Mouse (Mus musculus): ENCODE measurements around the gene Hdhd3.

DNA sequence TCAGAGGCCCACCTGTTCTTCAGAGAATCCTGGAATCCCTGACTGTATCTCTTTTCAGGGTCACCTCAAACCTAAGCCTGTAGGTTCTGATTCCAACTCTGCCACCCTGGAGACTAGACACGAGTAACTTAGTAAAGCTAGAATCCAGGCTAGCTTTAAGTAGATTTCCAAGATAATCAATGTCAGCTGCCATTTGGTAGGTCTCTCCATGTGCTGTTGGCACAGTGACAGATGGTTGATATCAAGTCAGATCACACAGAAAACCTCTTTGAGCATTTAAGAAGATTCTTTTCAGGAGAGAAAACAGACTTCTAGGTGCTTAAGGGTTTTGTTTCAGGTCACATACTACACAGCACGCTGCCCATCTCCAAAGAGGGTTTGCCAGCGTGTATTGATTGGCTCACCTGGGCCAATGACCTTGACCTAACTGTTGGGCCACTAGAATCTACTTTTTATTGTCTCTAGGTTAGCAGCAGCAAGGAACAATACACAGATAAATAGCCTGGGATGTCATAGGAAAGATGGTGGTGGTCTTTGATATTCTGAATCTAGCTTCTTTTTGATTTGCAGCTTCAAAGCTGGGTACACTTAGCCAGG lies at the start of gene Hdhd3:
- TF ChIP-seq CTCF (conservative IDR thresholded peaks at IDR 0.05; ENCODE audit: insufficient read depth, insufficient read length, low read depth, low read length) (no peak), POLR2A (IDR thresholded peaks at IDR 0.05; ENCODE audit: low read depth, low read length) (no peak)
